17 mouse cellular contexts compared by ENCODE assay signal in the genomic region with DNA sequence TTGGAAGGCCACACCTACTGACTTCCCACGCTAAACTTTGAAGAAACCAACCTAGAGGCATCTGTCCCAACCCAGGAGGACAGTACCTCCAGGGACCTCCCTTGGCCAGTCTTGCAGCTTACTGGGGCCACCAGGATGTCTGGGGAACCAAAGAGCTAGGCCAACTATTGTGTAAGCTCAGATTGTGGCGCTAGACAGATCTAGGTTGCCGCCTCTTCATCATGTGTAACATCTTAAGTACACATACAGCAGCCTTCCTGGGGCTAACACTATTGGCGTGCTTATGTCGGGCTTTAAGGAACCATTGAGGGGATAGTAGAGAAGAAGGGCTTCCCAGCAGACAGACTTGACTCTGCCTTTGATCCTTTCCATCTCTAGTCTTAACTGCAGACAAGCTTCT. TPM values are rescaled to one million over a fixed set of nuclear protein-coding genes. Genes with fewer than 3 reads are reported as not detected.
DNase-seq lines count a peak whose midpoint lies in the region; ATAC-seq lines count a peak whose summit lies in the region.
"Had no signal": no experiment of that assay in that cellular context is flagged by ENCODE, and none has a peak within 500 bp of the region (broad histone marks: within the 10 kb centered on the region; RNA-seq: fewer than 3 reads in every experiment).

No protein-coding gene starts in this region.

- no peak overlapping the region for H3K4me3 ChIP-seq in forebrain, embryonic 14.5 days (ENCODE audit: low read depth, low read length)
- H3K4me3 ChIP-seq in forebrain, embryonic 11.5 days (ENCODE audit: low read depth, low read length): no peak overlapping the region
- no peak overlapping the region for H3K4me3 ChIP-seq in limb, embryonic 11.5 days (ENCODE audit: low read depth, low read length)
- no peak overlapping the region for H3K4me3 ChIP-seq in limb, embryonic 10.5 days
- H3K4me3 ChIP-seq in forebrain, embryonic 16.5 days (replicated peaks; ENCODE audit: low read length): no peak overlapping the region
- H3K4me3 ChIP-seq: embryonic facial prominence, embryonic 15.5 days; heart, embryonic 10.5 days; kidney, embryonic 15.5 days; limb, embryonic 15.5 days had no signal

- no peaks in the 10 kb centered on the region for H3K4me1 ChIP-seq in forebrain, embryonic 14.5 days (ENCODE audit: control insufficient read depth, insufficient read depth, low read length)
- no peaks in the 10 kb centered on the region for H3K4me1 ChIP-seq in forebrain, embryonic 11.5 days (replicated peaks; ENCODE audit: control insufficient read depth, insufficient read depth, low read length)
- H3K4me1 ChIP-seq in limb, embryonic 11.5 days (ENCODE audit: control insufficient read depth, insufficient read depth, low read length): no peaks in the 10 kb centered on the region
- peaks cover 6% of the 10 kb centered on the region; the same call in 1 of the 2 replicates for H3K4me1 ChIP-seq in limb, embryonic 10.5 days
- no peaks in the 10 kb centered on the region for H3K4me1 ChIP-seq in forebrain, embryonic 16.5 days (replicated peaks; ENCODE audit: control insufficient read depth, insufficient read depth, low read length)
- H3K4me1 ChIP-seq: embryonic facial prominence, embryonic 15.5 days; kidney, embryonic 15.5 days; limb, embryonic 15.5 days had no signal

- ATAC-seq in forebrain, embryonic 14.5 days: peak; percentile 1; the same call in 1 of the 2 replicates
- ATAC-seq in forebrain, embryonic 11.5 days (replicated peaks; ENCODE audit: low FRiP score): no peak
- ATAC-seq in limb, embryonic 11.5 days (ENCODE audit: insufficient number of reproducible peaks, low FRiP score, low TSS enrichment, low read depth): no peak
- peak; percentile 7; the same call in 1 of the 2 replicates for ATAC-seq in forebrain, embryonic 16.5 days

- H3K27ac ChIP-seq in forebrain, embryonic 14.5 days (ENCODE audit: low read depth, low read length): no peak overlapping the region
- no peak overlapping the region for H3K27ac ChIP-seq in forebrain, embryonic 11.5 days (ENCODE audit: low read depth, low read length)
- H3K27ac ChIP-seq in limb, embryonic 11.5 days (replicated peaks; ENCODE audit: low read depth, low read length): no peak overlapping the region
- no peak overlapping the region for H3K27ac ChIP-seq in limb, embryonic 10.5 days
- H3K27ac ChIP-seq in forebrain, embryonic 16.5 days (ENCODE audit: low read length): no peak overlapping the region
- H3K27ac ChIP-seq: embryonic facial prominence, embryonic 15.5 days; heart, embryonic 10.5 days; kidney, embryonic 15.5 days; limb, embryonic 15.5 days; liver, embryonic 14.5 days had no signal

- WGBS in forebrain, embryonic 14.5 days: 74% methylated on average over 5 of the region's 5 CpGs
- WGBS in forebrain, embryonic 11.5 days: 81% methylated on average over 5 of the region's 5 CpGs
- WGBS in limb, embryonic 11.5 days: 79% methylated on average over 5 of the region's 5 CpGs
- 80% methylated on average over 5 of the region's 5 CpGs for WGBS in limb, embryonic 10.5 days
- WGBS in forebrain, embryonic 16.5 days: 73% methylated on average over 5 of the region's 5 CpGs

- peak; percentile 26 for DNase-seq in forebrain, embryonic 14.5 days (ENCODE audit: low spot score)
- no peak for DNase-seq in forebrain, embryonic 11.5 days (ENCODE audit: low spot score)
- DNase-seq in limb, embryonic 11.5 days (ENCODE audit: low spot score): peak; percentile 20
- no peak for DNase-seq in limb, embryonic 10.5 days (ENCODE audit: low spot score)
- peak; percentile 70 for DNase-seq in 416B (ENCODE audit: low read depth)
- DNase-seq in embryo, embryonic 9.5 days (ENCODE audit: extremely low spot score): no peak

- H3K36me3 ChIP-seq in forebrain, embryonic 14.5 days (ENCODE audit: control insufficient read depth, insufficient read depth, low read length): peaks cover 4% of the 10 kb centered on the region; the same call in 1 of the 2 replicates
- no peaks in the 10 kb centered on the region for H3K36me3 ChIP-seq in forebrain, embryonic 11.5 days (ENCODE audit: control insufficient read depth, insufficient read depth, low read length)
- no peaks in the 10 kb centered on the region for H3K36me3 ChIP-seq in limb, embryonic 11.5 days (ENCODE audit: control insufficient read depth, insufficient read depth, low read length)
- peaks cover 4% of the 10 kb centered on the region; the same call in 1 of the 2 replicates for H3K36me3 ChIP-seq in limb, embryonic 10.5 days
- H3K36me3 ChIP-seq in forebrain, embryonic 16.5 days (ENCODE audit: control insufficient read depth, insufficient read depth): no peaks in the 10 kb centered on the region
- H3K36me3 ChIP-seq: heart, embryonic 10.5 days had no signal

- H3K9me3 ChIP-seq in forebrain, embryonic 14.5 days (replicated peaks; ENCODE audit: control insufficient read depth, low read length): no peaks in the 10 kb centered on the region
- no peaks in the 10 kb centered on the region for H3K9me3 ChIP-seq in forebrain, embryonic 11.5 days (ENCODE audit: control insufficient read depth, low read length)
- no peaks in the 10 kb centered on the region for H3K9me3 ChIP-seq in limb, embryonic 11.5 days (ENCODE audit: control insufficient read depth, low read length)
- no peaks in the 10 kb centered on the region for H3K9me3 ChIP-seq in limb, embryonic 10.5 days (replicated peaks)
- no peaks in the 10 kb centered on the region for H3K9me3 ChIP-seq in forebrain, embryonic 16.5 days (ENCODE audit: control insufficient read depth, low read length)
- H3K9me3 ChIP-seq: embryonic facial prominence, embryonic 15.5 days; G1E; heart, embryonic 10.5 days; kidney, embryonic 15.5 days; limb, embryonic 15.5 days had no signal

- no peak overlapping the region for H3K4me2 ChIP-seq in forebrain, embryonic 14.5 days (ENCODE audit: low read length)
- H3K4me2 ChIP-seq in forebrain, embryonic 11.5 days (ENCODE audit: low read depth, low read length, severe bottlenecking): no peak overlapping the region
- H3K4me2 ChIP-seq in limb, embryonic 11.5 days (ENCODE audit: low read depth, severe bottlenecking): no peak overlapping the region
- no peak overlapping the region for H3K4me2 ChIP-seq in forebrain, embryonic 16.5 days (ENCODE audit: low read length)
- H3K4me2 ChIP-seq: embryonic facial prominence, embryonic 15.5 days; kidney, embryonic 15.5 days; limb, embryonic 15.5 days; lung, embryonic 14.5 days had no signal

- no peak overlapping the region for H3K9ac ChIP-seq in forebrain, embryonic 14.5 days (ENCODE audit: low read length)
- no peak overlapping the region for H3K9ac ChIP-seq in forebrain, embryonic 11.5 days (ENCODE audit: low read length)
- H3K9ac ChIP-seq in limb, embryonic 11.5 days (ENCODE audit: low read length): no peak overlapping the region
- H3K9ac ChIP-seq in forebrain, embryonic 16.5 days (replicated peaks; ENCODE audit: low read depth, low read length): no peak overlapping the region
- H3K9ac ChIP-seq: embryonic facial prominence, embryonic 15.5 days; kidney, embryonic 15.5 days; limb, embryonic 15.5 days; liver, embryonic 14.5 days; lung, embryonic 14.5 days had no signal

- H3K27me3 ChIP-seq in forebrain, embryonic 14.5 days (replicated peaks; ENCODE audit: control insufficient read depth, insufficient read depth, low read length): no peaks in the 10 kb centered on the region
- no peaks in the 10 kb centered on the region for H3K27me3 ChIP-seq in forebrain, embryonic 11.5 days (ENCODE audit: control insufficient read depth, insufficient read depth, low read length)
- no peaks in the 10 kb centered on the region for H3K27me3 ChIP-seq in limb, embryonic 11.5 days (ENCODE audit: control insufficient read depth, insufficient read depth, low read length)
- H3K27me3 ChIP-seq in limb, embryonic 10.5 days (ENCODE audit: low read depth, poor library complexity, severe bottlenecking): no peaks in the 10 kb centered on the region
- H3K27me3 ChIP-seq in forebrain, embryonic 16.5 days (replicated peaks; ENCODE audit: control insufficient read depth, insufficient read depth, low read length): no peaks in the 10 kb centered on the region
- H3K27me3 ChIP-seq: CH12.LX; embryonic facial prominence, embryonic 15.5 days; kidney, embryonic 15.5 days; limb, embryonic 15.5 days; Patski had no signal

RNA-seq across cellular contexts. Expression of gene Lrtm2, which starts 17.2 kb away (rescaled TPM):
- 2.7 and 3.9 TPM in 2 replicates for polyA plus RNA-seq in forebrain, embryonic 14.5 days (2014; fragmentation: Nextera tagmentation; extraction: Ambion mirVana)
- 0.16 and 0.67 TPM in 2 replicates for polyA plus RNA-seq in forebrain, embryonic 11.5 days (2014; fragmentation: Nextera tagmentation; extraction: Ambion mirVana)
- not detected in 2 replicates for polyA plus RNA-seq in limb, embryonic 11.5 days (2014; fragmentation: Nextera tagmentation; extraction: Ambion mirVana)
- polyA plus RNA-seq in limb, embryonic 10.5 days (2016; fragmentation: Nextera tagmentation; extraction: Ambion mirVana): not detected in 2 replicates
- polyA plus RNA-seq in forebrain, embryonic 16.5 days (2015; fragmentation: Nextera tagmentation; extraction: Ambion mirVana): 4.5 and 7.9 TPM in 2 replicates
- polyA plus RNA-seq: G1E; small intestine, adult 2 months had no signal

Comparison
In these comparisons a context has a peak if more than half of its experiments do, and no peak if none do; other contexts are left out.
1. ATAC-seq: peak in forebrain, embryonic 14.5 days (single experiment) and forebrain, embryonic 16.5 days (single experiment); none in forebrain, embryonic 11.5 days (single experiment) and limb, embryonic 11.5 days (single experiment).
2. DNase-seq: peak in forebrain, embryonic 14.5 days (single experiment), limb, embryonic 11.5 days (single experiment) and 416B (single experiment); none in forebrain, embryonic 11.5 days (single experiment), limb, embryonic 10.5 days (single experiment) and embryo, embryonic 9.5 days (single experiment).